Mouse (Mus musculus) layer of hippocampus, adult 9-10 months (tissue): ENCODE results near the gene Eif4a2.
"Not testable (repeated sequence)": the region's sequence is repeated elsewhere in the genome, so short reads cannot be mapped to it uniquely, and the experiment has no call there.

ENCODE experiments used
- DNase-seq: peaks from one replicate; pipeline ENCODE4 v3.0.0; 2022; ENCODE audit warnings: low spot score

The Eif4a2 gene

DNA sequence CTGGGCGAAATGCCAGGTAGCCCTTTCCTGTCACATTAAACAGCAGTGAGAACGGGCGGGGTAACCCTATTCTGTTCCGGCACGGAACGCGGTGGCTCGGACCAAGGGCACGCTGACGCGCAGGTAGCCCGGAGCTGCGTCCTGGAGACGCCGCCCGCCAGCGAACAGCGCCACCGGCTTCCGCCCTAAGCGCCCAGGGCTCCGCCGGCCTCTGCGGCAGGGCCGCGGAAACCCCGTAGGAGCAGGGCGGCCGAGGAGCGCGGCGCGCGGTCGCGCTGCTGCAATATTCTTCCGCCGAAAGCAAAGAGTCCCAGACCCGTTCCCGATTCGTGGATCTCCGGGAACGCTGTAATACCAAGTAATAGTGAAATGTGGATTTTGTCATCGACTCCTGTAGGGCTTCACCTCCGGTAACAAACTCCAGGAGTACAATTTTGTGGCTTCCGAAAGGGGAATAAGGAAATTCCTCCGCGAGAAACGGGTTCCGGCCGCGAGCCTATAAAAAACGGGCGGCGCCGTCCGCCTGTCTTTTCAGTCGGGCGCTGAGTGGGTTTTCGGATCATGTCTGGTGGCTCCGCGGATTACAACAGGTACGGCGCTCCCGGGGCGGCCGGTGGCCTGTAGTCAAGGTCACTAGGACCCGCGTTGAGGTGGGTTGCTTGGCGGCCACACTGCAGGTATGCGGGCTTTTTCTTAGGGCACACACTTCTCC lies at the start of gene Eif4a2:
TSS of gene Eif4a2 (plus strand) at position 214 of the 712 bp plus-strand sequence.
- peak; percentile 75 for DNase-seq

DNA sequence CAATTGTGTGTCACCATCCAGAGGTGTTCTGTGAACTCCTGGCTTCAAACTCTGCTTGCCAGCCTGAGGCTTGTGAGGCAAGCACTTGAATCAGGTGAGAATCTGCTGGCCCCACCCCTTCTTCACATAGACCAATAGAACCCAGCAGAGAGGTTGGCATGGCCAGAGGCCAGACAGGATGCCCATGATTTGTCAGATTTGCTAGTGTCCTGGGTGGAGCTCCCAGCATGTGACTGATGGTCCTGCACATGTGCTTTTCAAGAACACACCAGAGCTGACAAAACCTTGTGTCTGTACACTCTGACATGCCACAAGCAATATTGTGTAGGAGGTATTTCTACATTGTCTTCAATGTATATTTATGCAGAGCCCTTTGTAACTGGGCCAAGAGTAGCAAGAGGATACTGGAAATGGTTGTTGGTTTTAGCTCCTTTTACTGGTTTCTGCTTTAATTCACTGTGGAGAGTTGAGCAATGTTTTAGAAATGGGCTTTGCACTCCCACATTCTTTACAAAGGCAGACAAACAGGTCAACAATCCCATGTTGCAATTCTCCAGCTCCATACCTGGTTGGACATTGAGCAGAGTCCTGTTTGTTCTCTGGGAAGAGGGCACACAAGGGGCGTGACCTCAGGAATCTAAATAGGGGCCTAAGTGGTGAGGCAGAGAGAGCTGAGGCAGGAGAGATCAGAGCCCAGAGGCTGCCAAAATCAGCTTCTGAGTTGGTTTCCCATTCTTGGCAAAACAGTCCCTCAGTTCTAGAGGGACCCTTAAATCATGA lies 49.4 kb upstream of the Eif4a2 start, which contains the start of gene Kng1:
TSS of gene Kng1 (plus strand) at position 198 of the 780 bp plus-strand sequence.
- not testable (repeated sequence) for DNase-seq

DNA sequence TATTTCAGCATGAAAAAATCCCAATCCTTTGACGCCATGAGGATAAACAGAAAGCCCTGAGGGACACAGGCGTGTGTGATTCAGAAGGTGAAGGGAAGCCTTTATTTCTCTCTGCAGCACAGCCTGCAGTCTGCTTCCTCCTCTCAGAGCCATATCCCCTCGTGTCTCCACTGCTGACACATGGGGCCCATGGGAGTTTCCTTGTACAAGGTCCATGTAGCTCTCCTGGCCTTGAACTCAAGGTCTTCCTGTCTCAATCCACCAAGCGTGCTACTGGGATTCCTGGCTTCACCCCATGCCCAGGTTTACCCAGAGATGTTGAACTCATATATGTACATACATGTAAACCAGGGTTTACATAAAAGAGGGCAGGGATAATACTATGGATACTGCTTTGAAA lies 47.6 kb upstream of the Eif4a2 start:
- not testable (repeated sequence) for DNase-seq

- not testable (repeated sequence) for DNase-seq
Measured at GRCm38 (mm10) chr16:23060781-23061325, 46.4 kb upstream of the Eif4a2 start.

- not testable (repeated sequence) for DNase-seq
Measured at GRCm38 (mm10) chr16:23077516-23077915, 29.7 kb upstream of the Eif4a2 start.

- not testable (repeated sequence) for DNase-seq
Measured at GRCm38 (mm10) chr16:23087159-23087558, 20.1 kb upstream of the Eif4a2 start.

DNA sequence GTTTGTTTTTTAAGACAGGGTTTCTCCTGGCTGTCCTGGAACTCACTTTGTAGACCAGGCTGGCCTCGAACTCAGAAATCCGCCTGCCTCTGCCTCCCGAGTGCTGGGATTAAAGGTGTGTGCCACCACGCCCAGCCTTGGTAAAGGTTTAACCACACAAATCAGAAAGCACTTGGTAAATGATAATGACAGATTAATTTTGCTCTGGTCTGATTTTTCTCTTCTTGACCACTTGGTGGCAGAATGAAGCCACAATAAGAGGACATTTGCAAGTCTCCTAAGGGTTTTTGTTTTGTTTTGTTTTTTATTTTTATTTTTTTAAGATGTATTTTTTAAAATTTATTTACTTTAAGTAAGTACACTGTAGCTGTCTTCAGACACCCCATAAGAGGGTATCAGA lies 19.5 kb upstream of the Eif4a2 start:
- DNase-seq: not testable (repeated sequence)

DNA sequence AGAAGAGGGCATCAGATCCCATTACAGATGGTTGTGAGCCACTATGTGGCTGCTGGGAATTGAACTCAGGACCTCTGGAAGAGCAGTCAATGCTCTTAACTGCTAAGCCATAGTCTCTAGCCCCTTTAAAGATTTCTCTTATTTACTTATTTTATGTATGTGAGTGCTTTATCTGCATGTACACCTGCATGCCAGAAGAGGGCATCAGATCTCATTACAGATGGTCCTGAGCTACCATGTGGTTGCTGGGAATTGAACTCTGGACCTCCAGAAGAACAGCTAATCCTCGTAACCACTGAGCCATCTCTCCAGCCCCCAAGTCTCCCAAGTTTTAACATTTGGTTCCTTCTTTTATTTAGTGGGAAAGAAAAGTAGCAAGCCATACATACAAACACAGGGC lies 18.8 kb upstream of the Eif4a2 start:
- DNase-seq: not testable (repeated sequence)

DNA sequence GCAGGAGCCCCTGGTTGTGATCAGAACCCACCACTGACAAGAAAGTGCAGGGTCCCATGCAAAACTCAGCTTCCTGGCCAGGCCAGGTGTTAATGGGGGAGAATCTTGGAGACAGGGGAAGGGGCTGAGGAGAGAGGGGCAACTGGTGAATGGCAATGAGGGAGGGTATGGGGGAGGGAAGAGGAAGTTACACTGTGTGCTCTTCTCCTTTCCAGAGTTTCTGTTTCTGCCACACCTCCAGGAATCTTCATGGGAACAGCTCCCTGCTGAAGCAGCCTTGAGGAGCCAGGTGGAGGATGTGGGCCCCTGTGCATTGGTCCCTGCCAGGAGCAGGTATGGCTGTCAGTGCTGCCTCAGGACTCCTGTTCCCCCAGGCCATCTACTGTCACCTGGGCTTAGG lies 15.9 kb upstream of the Eif4a2 start:
- not testable (repeated sequence) for DNase-seq

DNA sequence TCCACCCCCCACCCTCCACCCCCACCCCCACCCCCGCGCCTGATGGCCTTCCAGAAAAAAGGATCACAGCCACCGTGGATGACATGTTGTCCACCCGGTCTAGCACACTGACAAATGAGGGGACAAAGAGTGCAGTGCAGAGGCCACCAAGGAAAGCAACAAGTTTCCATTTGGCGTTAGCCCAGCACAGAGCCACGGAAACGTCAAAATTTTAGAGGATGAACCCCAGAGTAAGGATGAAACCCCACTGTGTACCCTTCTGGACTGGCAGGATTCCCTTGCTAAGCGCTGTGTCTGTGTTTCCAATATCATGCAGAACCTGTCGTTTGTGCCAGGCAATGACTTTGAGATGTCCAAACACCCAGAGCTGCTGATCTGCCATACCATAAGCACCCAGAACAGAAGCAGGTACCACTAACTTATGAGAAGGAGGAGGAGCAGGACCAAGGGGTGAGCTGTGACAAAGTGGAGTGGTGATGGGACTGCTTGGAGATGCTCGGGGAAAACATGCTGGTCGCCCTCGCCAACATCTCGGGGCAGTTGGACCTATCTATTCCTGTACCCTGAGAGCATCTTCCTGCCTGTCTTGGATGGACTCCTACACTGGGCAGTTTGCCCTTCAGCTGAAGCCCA lies 13.8 kb upstream of the Eif4a2 start:
- DNase-seq: no peak

- DNase-seq: no peak
Measured at GRCm38 (mm10) chr16:23094136-23094535, 13.1 kb upstream of the Eif4a2 start.

DNA sequence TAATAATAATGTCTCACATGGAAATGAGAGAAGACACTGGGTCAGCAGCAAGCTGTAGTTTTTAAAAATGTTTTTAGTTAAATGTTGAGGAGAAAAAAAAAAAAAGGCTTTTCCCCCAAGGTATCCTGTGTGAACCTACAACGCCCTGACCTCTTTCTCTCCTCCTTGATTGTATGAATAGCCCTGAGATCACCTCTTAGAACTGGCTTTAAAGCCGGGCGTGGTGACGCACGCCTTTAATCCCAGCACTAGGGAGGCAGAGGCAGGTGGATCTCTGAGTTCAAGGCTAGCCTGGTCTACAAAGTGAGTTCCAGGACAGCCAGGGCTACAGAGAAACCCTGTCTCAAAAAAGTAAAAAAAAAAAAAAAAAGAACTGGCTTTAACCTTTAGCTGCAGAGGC lies 11.7 kb upstream of the Eif4a2 start:
- not testable (repeated sequence) for DNase-seq

GRCm38 (mm10) chr16:23096886-23097285 lies 10.4 kb upstream of the Eif4a2 start:
- DNase-seq: not testable (repeated sequence)

DNA sequence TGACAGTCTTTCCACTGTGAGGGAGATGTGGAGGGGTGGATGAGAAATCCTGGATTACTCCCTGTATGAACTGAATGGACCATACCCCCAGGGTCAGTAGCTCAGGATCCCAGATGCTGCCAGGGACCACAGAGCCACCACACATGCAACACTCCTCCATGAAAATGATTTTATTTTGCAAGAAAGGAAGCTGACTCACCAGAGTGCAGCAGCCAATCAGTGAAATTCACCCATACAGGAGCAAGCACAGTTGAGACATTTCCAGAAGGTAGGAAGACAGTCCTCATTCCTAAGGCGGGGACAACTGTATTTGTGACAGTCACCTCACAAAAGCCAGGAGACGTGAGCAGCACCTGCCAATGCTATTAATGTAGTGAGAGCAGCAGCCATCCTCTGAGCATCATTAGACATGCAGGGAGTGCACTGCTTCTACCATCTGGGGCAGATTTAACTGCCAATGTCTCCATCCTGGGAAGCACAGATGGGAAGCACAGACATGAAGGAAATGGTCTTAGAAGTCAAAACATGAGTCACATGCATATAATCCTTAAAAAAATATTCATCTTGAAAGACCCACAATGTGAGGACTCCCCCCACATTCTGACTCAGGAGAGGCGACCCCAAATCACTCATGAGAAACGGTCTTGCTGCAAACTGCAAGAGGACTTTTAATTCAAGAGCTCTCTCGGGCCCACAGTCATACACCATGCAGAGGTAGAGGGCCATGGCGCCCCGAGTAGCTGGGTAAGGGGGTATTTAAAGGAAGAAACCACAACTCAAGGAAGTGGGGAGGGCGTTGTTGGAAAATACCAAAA lies 9.7 kb upstream of the Eif4a2 start:
- not testable (repeated sequence) for DNase-seq

DNA sequence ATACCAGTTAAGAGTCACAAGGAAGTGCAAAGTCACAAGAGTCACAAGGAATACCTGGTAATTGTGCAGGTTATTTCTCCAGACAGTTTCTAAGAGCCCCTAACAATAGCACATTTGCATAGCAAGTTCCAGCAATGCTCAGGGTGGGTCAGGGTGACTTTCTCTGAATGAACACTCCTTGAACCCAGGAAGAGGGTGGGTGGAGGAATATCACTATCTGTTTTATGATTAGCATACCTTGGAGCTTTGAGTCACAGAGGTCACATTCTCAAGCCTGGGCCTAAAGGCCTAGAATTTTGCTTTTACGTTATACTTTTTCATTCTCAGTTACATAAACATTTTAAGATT lies 9.2 kb upstream of the Eif4a2 start:
- DNase-seq: not testable (repeated sequence)

- DNase-seq: no peak
Measured at GRCm38 (mm10) chr16:23099632-23100031, 7.6 kb upstream of the Eif4a2 start.

- no peak for DNase-seq
Measured at GRCm38 (mm10) chr16:23100099-23100575, 7.1 kb upstream of the Eif4a2 start.

GRCm38 (mm10) chr16:23100613-23101012 lies 6.6 kb upstream of the Eif4a2 start:
- no peak for DNase-seq

DNA sequence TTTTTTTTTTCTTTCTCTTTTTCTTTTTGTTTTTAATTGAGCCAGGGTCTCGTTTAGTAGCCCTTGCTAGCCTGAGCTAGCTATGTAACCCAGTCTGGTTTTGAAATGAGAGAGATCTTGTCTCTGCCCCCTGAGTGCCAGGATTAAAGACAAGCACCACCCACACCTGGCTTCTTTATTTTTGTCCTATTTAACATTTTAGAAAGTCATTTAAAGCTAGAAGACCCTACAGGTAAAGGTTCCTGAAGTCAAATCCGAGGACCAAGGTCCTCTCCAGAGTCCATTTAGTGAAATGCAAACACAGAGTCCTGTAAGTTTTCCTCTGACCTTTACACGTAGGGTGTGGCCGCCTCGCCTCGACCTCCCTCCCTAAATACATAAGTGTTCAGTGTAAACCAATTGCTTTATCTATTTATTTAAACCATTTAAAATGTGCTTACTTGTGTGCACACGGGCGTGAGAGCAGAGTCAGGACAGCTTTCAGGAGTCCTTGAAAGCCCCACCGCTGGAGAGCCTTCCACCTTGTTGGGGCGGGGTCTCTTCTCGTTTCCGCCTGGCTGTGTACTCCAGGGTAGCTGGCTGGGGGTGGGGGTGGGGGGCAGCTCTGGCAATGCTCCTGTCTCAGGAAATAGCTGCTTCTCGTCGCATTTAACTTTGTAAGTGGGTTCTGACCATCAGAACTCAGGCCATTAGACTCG lies 4.8 kb upstream of the Eif4a2 start:
- no peak for DNase-seq

DNA sequence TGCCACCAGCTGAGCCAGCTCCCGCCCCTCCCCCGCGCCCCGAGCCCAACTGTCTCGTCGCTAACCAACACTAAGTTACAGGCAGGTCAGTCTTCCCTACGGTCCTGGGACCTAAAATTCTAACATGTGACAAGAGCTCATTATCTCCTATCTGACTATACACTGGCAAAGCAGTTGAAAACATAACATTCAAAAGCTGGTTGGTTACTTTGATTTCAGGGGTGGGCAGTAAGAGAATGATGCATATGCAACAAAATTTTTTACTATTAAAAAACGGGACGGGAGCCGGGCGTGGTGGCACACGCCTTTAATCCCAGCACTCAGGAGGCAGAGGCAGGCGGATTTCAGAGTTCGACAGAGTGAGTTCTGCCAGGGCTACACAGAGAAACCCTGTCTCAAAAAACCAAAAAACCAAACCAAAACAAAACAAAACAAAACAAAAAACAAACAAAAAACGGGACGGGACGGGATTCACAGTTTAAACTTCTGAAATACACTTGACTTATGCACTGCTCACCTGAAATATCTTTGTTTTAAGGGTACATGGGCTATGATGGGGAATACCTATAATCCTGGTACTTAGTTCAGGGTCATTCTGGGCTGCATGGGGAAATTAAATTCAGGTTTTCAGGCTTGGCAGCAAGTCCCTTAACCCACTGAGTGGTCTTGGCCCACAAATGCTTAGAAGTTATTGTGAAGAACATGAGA lies 4.1 kb upstream of the Eif4a2 start:
- no peak for DNase-seq
